Mouse (Mus musculus) limb, embryonic 10.5 days (tissue): ENCODE measurements around the gene Bola1. TPM values are rescaled to one million over a fixed set of nuclear protein-coding genes. Genes with fewer than 3 reads are reported as not detected.
A peak's percentile ranks its signal among the peaks of the same experiment; 100 is the strongest.
"Not testable (repeated sequence)": the region's sequence is repeated elsewhere in the genome, so short reads cannot be mapped to it uniquely, and the experiment has no call there.

ENCODE experiments used
- DNase-seq: peaks from one replicate; pipeline ENCODE4 v3.0.0-alpha.2; 2017; ENCODE audit warnings: low spot score
- H3K27ac ChIP-seq: fragments of 300-500 bp; sonication (generic); 2 replicates; pipeline ENCODE4 v1.5.1; 2016; ENCODE audit warnings: mild to moderate bottlenecking
- H3K27me3 ChIP-seq: fragments of 300-500 bp; sonication (generic); 2 replicates; pipeline ENCODE4 v1.6.1; 2016; ENCODE audit warnings: low read depth, mild to moderate bottlenecking; ENCODE audit not compliant: poor library complexity, severe bottlenecking
- H3K36me3 ChIP-seq: fragments of 300-500 bp; sonication (generic); 2 replicates; pipeline ENCODE4 v1.6.1; 2016; ENCODE audit warnings: mild to moderate bottlenecking, moderate library complexity
- H3K4me1 ChIP-seq: fragments of 300-500 bp; sonication (generic); 2 replicates; pipeline ENCODE4 v1.6.1; 2016
- H3K4me3 ChIP-seq: fragments of 300-500 bp; sonication (generic); 2 replicates; pipeline ENCODE4 v1.5.1; 2016; ENCODE audit warnings: mild to moderate bottlenecking, moderate library complexity
- H3K9me3 ChIP-seq: fragments of 300-500 bp; sonication (generic); replicated peaks from 2 replicates; pipeline ENCODE4 v1.6.1; 2016; ENCODE audit warnings: mild to moderate bottlenecking
- WGBS: fragments of 180-500 bp; shearing (Covaris S2); methylation state at CpG from one replicate; pipeline ENCODE4 v1.1.7; 2016; 5-methylcytosine and 5-hydroxymethylcytosine counted together
- polyA plus RNA-seq: library from polyadenylated mRNA; unstranded; fragments of >200 nt; fragmentation: Nextera tagmentation; extraction: Ambion mirVana; gene quantifications from 2 replicates; pipeline ENCODE4 v1.2.1, GENCODE M21; 2016

Gene Bola1
- polyA plus RNA-seq, 1 experiment from 2014 or later, result 74.2 TPM

GRCm38 (mm10) chr3:96198601-96199251, 20.8 kb downstream of the Bola1 start:
- H3K9me3 ChIP-seq, H3K27ac ChIP-seq, H3K27me3 ChIP-seq, H3K36me3 ChIP-seq, DNase-seq: not testable (repeated sequence)
- WGBS, result 24% methylated on average over 7 of the region's 8 CpGs
- Histone ChIP-seq H3K4me3 (peak overlapping the region; percentile 13; the same call in 1 of the 2 replicates), H3K4me1 (peaks cover 22% of the 10 kb centered on the region)

GRCm38 (mm10) chr3:96198181-96198580, 21.3 kb downstream of the Bola1 start:
- DNase-seq, result no peak
- WGBS, result 6% methylated on average over 6 of the region's 6 CpGs

GRCm38 (mm10) chr3:96197129-96197749, 22.3 kb downstream of the Bola1 start:
- Histone ChIP-seq H3K36me3 (peaks cover 13% of the 10 kb centered on the region), H3K9me3 (no peaks in the 10 kb centered on the region), H3K4me3 (peak overlapping the region; percentile 66), H3K4me1 (peaks cover 37% of the 10 kb centered on the region), H3K27ac (peak overlapping the region; percentile 98), H3K27me3 (no peaks in the 10 kb centered on the region)
- WGBS, result under 1% methylated on average over 50 of the region's 50 CpGs
- DNase-seq, result peak; percentile 88

More at GRCm38 (mm10) chr3:96198181-96198580, 21.3 kb downstream of the Bola1 start:
- Histone ChIP-seq H3K27me3 (no peaks in the 10 kb centered on the region), H3K9me3 (no peaks in the 10 kb centered on the region), H3K4me3 (peak overlapping the region; percentile 66), H3K27ac (peak overlapping the region; percentile 98), H3K36me3 (peaks cover 13% of the 10 kb centered on the region), H3K4me1 (peaks cover 27% of the 10 kb centered on the region)

- peak overlapping the region; percentile 98 for H3K27ac ChIP-seq
- H3K9me3 ChIP-seq, result no peaks in the 10 kb centered on the region
- peaks cover 38% of the 10 kb centered on the region for H3K4me1 ChIP-seq
- no peak for DNase-seq
- 23% methylated on average over 27 of the region's 27 CpGs for WGBS
- no peaks in the 10 kb centered on the region for H3K27me3 ChIP-seq
- H3K4me3 ChIP-seq, result peak overlapping the region; percentile 66
- H3K36me3 ChIP-seq, result peaks cover 13% of the 10 kb centered on the region
Measured at GRCm38 (mm10) chr3:96196437-96197128, 22.9 kb downstream of the Bola1 start.

GRCm38 (mm10) chr3:96195616-96196313, 23.7 kb downstream of the Bola1 start:
- peak overlapping the region; percentile 66; the same call in 1 of the 2 replicates for H3K4me3 ChIP-seq
- DNase-seq, result no peak
- H3K4me1 ChIP-seq, result peaks cover 38% of the 10 kb centered on the region
- no peaks in the 10 kb centered on the region for H3K27me3 ChIP-seq
- H3K36me3 ChIP-seq, result peaks cover 13% of the 10 kb centered on the region
- H3K9me3 ChIP-seq, result no peaks in the 10 kb centered on the region
- no peak overlapping the region for H3K27ac ChIP-seq
- 90% methylated on average over 11 of the region's 11 CpGs for WGBS

- no peak overlapping the region for H3K27ac ChIP-seq
- H3K4me3 ChIP-seq, result no peak overlapping the region
- 90% methylated on average over 10 of the region's 10 CpGs for WGBS
- no peak for DNase-seq
- peaks cover 38% of the 10 kb centered on the region for H3K4me1 ChIP-seq
- H3K36me3 ChIP-seq, result peaks cover 13% of the 10 kb centered on the region
- H3K27me3 ChIP-seq, result no peaks in the 10 kb centered on the region
- no peaks in the 10 kb centered on the region for H3K9me3 ChIP-seq
Measured at GRCm38 (mm10) chr3:96194966-96195365, 24.5 kb downstream of the Bola1 start.

- peaks cover 17% of the 10 kb centered on the region for H3K36me3 ChIP-seq
- peaks cover 31% of the 10 kb centered on the region for H3K4me1 ChIP-seq
- H3K27me3 ChIP-seq, result no peaks in the 10 kb centered on the region
- no peak overlapping the region for H3K4me3 ChIP-seq
- H3K27ac ChIP-seq, result peak overlapping the region; percentile 66
- 57% methylated on average over 12 of the region's 12 CpGs for WGBS
- H3K9me3 ChIP-seq, result no peaks in the 10 kb centered on the region
- DNase-seq, result no peak
Measured at GRCm38 (mm10) chr3:96192977-96193376, 26.5 kb downstream of the Bola1 start.

GRCm38 (mm10) chr3:96182382-96182776, 37.1 kb downstream of the Bola1 start:
- Histone ChIP-seq H3K27me3 (no peaks in the 10 kb centered on the region), H3K9me3 (no peaks in the 10 kb centered on the region), H3K4me3 (peak overlapping the region; percentile 62), H3K27ac (peak overlapping the region; percentile 59), H3K36me3 (peaks cover 25% of the 10 kb centered on the region), H3K4me1 (peaks cover 31% of the 10 kb centered on the region)
- WGBS, result 23% methylated on average over 4 of the region's 4 CpGs
- DNase-seq, result no peak

GRCm38 (mm10) chr3:96181510-96182381, 37.8 kb downstream of the Bola1 start:
- WGBS, result 39% methylated on average over 12 of the region's 12 CpGs
- Histone ChIP-seq H3K4me3 (peak overlapping the region; percentile 62), H3K36me3 (peaks cover 30% of the 10 kb centered on the region), H3K27ac (peak overlapping the region; percentile 59), H3K4me1 (peaks cover 31% of the 10 kb centered on the region), H3K9me3 (no peaks in the 10 kb centered on the region), H3K27me3 (no peaks in the 10 kb centered on the region)
- no peak for DNase-seq

GRCm38 (mm10) chr3:96180727-96181477, 38.6 kb downstream of the Bola1 start, which contains the start of gene Sv2a:
TSS of gene Sv2a (plus strand) at chr3:96181151.
- peak within 1 kb of the TSS; percentile 62 for H3K4me3 ChIP-seq
- peak within 1 kb of the TSS; percentile 77 for H3K27ac ChIP-seq
- peaks cover 38% of the 10 kb centered on the region for H3K36me3 ChIP-seq
- WGBS, result under 1% methylated on average over 21 of the region's 23 CpGs
- DNase-seq, result peak; percentile 62
- peaks cover 31% of the 10 kb centered on the region for H3K4me1 ChIP-seq
- H3K9me3 ChIP-seq, result no peaks in the 10 kb centered on the region
- H3K27me3 ChIP-seq, result no peaks in the 10 kb centered on the region

GRCm38 (mm10) chr3:96179531-96179930, 40.0 kb downstream of the Bola1 start:
- Histone ChIP-seq H3K9me3 (no peaks in the 10 kb centered on the region), H3K4me1 (peaks cover 36% of the 10 kb centered on the region), H3K27me3 (no peaks in the 10 kb centered on the region), H3K4me3 (no peak overlapping the region), H3K27ac (no peak overlapping the region), H3K36me3 (peaks cover 45% of the 10 kb centered on the region)
- 71% methylated on average over 4 of the region's 4 CpGs for WGBS
- DNase-seq, result no peak
